Mouse (Mus musculus) left cerebral cortex, adult 8-10 months (tissue): Measurements from ENCODE around the gene Vmn2r99. TPM values are rescaled to one million over a fixed set of nuclear protein-coding genes. Genes with fewer than 3 reads are reported as not detected.

Source experiments
- DNase-seq, 2 experiments: peaks; one replicate each; pipeline ENCODE4 v3.0.0; 2022; ENCODE audit warnings: low spot score in 2 of 2
- total RNA-seq, 4 experiments: library from RNA; stranded (reverse); gene quantifications; 2 replicates each; pipeline ENCODE4 v1.2.4; 2022

The Vmn2r99 gene
- total RNA-seq: not detected

DNA sequence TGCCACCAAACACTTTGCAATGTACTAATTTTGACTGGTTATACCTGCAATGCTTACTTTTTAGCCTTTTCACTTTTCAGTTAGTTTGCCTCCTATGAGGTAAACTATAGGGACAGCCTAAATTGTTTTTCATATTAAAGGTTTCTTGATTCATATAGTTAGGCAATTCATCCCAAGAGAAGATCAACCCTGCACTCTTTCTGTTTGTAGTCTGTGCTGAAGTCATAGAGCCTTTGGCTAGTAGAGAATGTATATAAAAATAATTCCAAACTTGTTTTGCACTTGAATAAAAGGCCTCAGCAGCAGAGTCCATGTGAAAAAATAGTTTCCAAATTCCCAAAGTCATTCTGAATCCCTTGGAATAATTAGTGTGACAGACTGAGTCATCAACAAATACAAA, at the start of gene Vmn2r99:
TSS of gene Vmn2r99 (plus strand) at position 301 of the 400 bp plus-strand sequence.
- DNase-seq: no peak

- DNase-seq: no peak
Measured at GRCm38 (mm10) chr17:19437623-19438022, 75.9 kb downstream of the Vmn2r99 start.

GRCm38 (mm10) chr17:19444932-19445331, 83.2 kb downstream of the Vmn2r99 start:
- DNase-seq: no peak

Other genes with a start within 250 kb of the Vmn2r99 start
- not detected for gene Vmn2r100, start 142.8 kb downstream of the Vmn2r99 start, total RNA-seq
- not detected for gene Vmn2r101, start 215.3 kb downstream of the Vmn2r99 start, total RNA-seq